Mouse (Mus musculus): ENCODE results near the gene Hist1h2ao.
"Not testable (repeated sequence)": the region's sequence is repeated elsewhere in the genome, so short reads cannot be mapped to it uniquely, and the experiment has no call there.

The Hist1h2ao gene

DNA sequence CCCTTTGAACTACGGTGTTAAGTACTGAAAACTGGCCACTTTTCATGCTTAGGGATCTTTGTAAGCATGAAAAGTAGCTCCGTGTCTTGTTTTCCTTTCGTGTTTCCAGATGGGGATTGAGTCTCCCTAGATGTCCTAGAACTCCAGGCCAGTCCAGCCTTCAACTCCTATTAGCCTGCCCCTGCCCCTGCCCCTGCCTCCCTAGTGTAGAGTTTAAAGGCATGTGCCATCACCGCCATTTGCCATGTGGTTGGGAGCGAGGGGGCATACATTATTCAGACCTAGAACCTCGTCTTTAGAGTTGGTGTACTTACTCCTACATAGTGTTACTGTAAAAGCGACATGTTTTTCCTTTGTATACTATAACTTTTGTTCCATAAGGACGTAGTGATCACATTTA lies 809 bp downstream of the Hist1h2ao start:
- not testable (repeated sequence) for DNase-seq (ENCODE audit: low read depth, low spot score)

GRCm38 (mm10) chr13:21811539-21811938 lies 1.3 kb downstream of the Hist1h2ao start, which contains the start of gene Hist1h4m:
Hist1h4m (plus strand) TSS chr13:21811746.
- DNase-seq (ENCODE audit: low read depth, low spot score): not testable (repeated sequence)

- not testable (repeated sequence) for DNase-seq (ENCODE audit: low read depth, low spot score)
Observed at GRCm38 (mm10) chr13:21812092-21812491, 1.8 kb downstream of the Hist1h2ao start.

GRCm38 (mm10) chr13:21820082-21820890 lies 10.0 kb downstream of the Hist1h2ao start:
- not testable (repeated sequence) for DNase-seq (ENCODE audit: low read depth, low spot score)

DNA sequence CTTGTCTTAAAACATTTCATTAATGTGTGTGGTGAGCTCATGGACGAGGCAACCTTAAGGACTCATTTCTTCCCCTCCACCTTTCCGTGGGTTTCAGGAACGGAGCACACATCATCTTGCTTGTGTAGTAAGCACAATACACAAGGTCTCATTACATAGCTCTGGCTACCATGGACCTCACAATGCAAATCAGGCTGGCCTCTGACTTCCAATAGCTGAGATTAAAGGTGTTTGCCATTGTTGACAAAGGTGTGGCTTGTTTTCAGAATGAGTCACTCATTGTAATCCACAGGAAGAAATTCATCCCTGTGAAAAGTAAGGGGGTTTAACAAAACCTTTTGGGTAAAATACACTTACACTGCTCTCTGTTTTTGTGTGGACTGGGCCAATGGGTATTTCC lies 18.2 kb downstream of the Hist1h2ao start:
- DNase-seq (ENCODE audit: low read depth, low spot score): no peak

- DNase-seq (ENCODE audit: low read depth, low spot score): no peak
Observed at GRCm38 (mm10) chr13:21830344-21830743, 20.1 kb downstream of the Hist1h2ao start.

DNA sequence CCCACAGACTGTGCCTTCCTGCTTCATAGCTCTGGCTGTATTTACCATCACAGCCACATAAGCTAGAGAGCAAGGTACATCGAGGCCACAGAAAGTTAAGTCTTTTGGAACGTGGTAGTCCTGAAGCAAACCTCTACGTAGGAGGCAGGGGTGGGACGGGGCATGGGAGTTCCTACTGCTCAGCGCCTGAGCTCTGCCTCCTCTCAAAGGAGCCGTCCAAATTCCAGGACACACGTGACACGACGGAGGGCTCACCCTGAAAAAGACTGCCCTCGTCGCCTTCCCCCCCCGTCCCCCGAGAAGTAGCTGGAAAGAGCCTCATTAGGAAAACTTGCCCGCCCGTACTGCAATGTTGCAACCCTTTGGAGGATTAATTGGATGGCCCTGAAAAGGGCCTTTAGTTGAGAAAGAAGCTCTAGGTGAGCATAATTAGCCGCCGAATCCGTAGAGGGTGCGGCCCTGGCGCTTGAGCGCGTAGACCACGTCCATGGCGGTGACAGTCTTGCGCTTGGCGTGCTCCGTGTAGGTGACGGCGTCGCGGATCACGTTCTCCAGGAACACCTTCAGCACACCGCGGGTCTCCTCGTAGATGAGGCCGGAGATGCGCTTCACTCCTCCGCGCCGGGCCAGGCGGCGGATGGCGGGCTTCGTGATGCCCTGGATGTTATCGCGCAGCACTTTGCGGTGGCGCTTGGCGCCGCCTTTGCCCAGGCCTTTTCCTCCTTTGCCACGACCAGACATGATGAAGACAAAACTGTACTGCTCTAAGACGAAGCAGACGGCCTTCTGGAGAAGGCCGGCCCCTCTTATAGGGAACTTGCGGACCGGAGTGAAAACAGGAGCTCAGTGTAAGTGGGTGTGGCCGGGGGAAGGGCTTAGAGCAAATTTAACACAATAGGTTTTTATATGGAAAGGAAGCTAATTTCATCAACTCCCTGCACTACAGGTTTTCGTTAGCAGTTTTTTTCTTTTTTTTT lies 21.4 kb downstream of the Hist1h2ao start, which contains the start of gene Hist1h4n:
TSS of gene Hist1h4n (minus strand) at position 779 of the 977 bp plus-strand sequence.
- DNase-seq (ENCODE audit: low read depth, low spot score): not testable (repeated sequence)

DNA sequence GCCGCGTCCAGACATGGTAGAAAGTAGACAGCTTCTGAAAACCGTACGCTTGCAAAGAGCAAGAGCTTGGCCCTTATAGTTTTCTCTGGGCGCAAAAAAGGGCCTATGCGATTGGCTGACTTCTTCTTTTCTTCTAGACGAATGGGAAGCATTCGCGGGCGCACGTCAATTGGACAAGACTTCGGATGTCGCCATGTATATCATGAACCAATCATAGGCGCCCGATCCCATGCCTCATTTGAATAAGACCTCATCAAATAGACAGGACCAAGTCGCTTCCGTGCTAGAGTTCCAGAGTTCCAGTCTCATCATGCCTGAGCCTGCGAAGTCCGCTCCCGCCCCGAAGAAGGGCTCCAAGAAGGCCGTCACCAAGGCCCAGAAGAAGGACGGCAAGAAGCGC lies 23.2 kb downstream of the Hist1h2ao start, which contains the start of the genes Hist1h2ap and Hist1h2br:
TSS of gene Hist1h2ap (minus strand) at position 47 of the 400 bp plus-strand sequence.
TSS of gene Hist1h2br (plus strand) at position 283 of the 400 bp plus-strand sequence.
- not testable (repeated sequence) for DNase-seq (ENCODE audit: low read depth, low spot score)

- not testable (repeated sequence) for DNase-seq (ENCODE audit: low read depth, low spot score)
Observed at GRCm38 (mm10) chr13:21840508-21840907, 30.2 kb downstream of the Hist1h2ao start.

GRCm38 (mm10) chr13:21846356-21846755 lies 36.1 kb downstream of the Hist1h2ao start:
- DNase-seq (ENCODE audit: low read depth, low spot score): not testable (repeated sequence)

GRCm38 (mm10) chr13:21847883-21848282 lies 37.6 kb downstream of the Hist1h2ao start:
- DNase-seq (ENCODE audit: low read depth, low spot score): peak; percentile 43

GRCm38 (mm10) chr13:21850696-21851095 lies 40.4 kb downstream of the Hist1h2ao start:
- DNase-seq (ENCODE audit: low read depth, low spot score): not testable (repeated sequence)

DNA sequence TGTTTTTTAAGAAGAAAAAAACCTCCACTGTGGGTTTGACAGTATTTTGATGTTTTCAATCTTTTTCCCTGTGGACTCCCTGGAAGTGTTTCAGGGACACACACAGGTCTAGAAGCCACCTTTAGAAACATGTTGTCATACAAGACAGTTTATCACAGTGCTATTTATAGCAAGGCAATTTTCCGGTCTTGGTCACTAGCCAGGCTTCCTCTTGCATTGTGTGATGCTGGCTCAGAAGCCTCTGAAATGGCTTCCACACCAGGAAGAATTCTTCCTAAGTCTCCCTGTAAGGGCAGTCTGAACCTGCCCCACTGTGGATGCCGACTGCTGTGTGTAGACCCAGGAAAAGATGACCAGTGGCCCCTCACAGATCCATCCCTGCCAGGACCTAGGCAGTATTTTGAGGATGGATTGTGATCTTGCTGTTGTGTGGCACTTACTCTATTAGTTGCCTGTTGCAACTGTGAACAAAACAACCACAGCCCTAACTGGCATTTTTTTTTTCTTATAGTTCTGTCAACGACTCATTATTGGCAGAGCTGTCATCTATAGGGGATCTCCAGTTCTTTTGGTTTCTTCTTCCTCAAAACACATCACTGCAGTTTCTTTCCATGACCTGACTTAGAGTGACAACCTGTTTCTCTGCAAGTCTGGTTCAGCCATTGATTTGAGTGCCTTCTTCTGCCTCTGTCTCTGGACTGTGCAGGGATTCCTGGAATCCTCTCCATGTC lies 42.1 kb downstream of the Hist1h2ao start:
- no peak for DNase-seq (ENCODE audit: low read depth, low spot score)

- peak; percentile 82 for DNase-seq (ENCODE audit: low read depth, low spot score)
Observed at GRCm38 (mm10) chr13:21855146-21855545, 44.9 kb downstream of the Hist1h2ao start.

GRCm38 (mm10) chr13:21855698-21856162 lies 45.5 kb downstream of the Hist1h2ao start:
- DNase-seq (ENCODE audit: low read depth, low spot score): peak; percentile 78
